Mouse (Mus musculus) kidney, postnatal 0 days (tissue): ENCODE data around the gene Rnf224. TPM values are rescaled to one million over a fixed set of nuclear protein-coding genes. Genes with fewer than 3 reads are reported as not detected.

ENCODE experiments used
- ATAC-seq: fragments of 200-750 bp; cut with Nextera tagmentation; replicated peaks from 2 replicates; pipeline ENCODE4 v1.8.0; 2017; ENCODE audit warnings: low read depth, moderate number of reproducible peaks, moderate TSS enrichment, moderate library complexity; ENCODE audit not compliant: low FRiP score
- DNase-seq: peaks from one replicate; pipeline ENCODE4 v3.0.0-alpha.2; 2016; ENCODE audit warnings: low spot score
- H3K27ac ChIP-seq: fragments of 300-500 bp; sonication (generic); 2 replicates; pipeline ENCODE4 v1.5.1; 2014; ENCODE audit warnings: mild to moderate bottlenecking
- H3K27me3 ChIP-seq: fragments of 300-500 bp; sonication (generic); 2 replicates; pipeline ENCODE4 v1.6.1; 2014; ENCODE audit warnings: low read length, mixed read lengths; ENCODE audit not compliant: insufficient read depth
- H3K36me3 ChIP-seq: fragments of 300-500 bp; sonication (generic); 2 replicates; pipeline ENCODE4 v1.6.1; 2014; ENCODE audit warnings: low read length, mixed read lengths; ENCODE audit not compliant: insufficient read depth
- H3K4me1 ChIP-seq: fragments of 300-500 bp; sonication (generic); replicated peaks from 2 replicates; pipeline ENCODE4 v1.6.1; 2014; ENCODE audit warnings: antibody characterized with exemption, low read length, mixed read lengths; ENCODE audit not compliant: insufficient read depth
- H3K4me2 ChIP-seq: fragments of 300-500 bp; sonication (generic); 2 replicates; pipeline ENCODE4 v1.6.1; 2014; ENCODE audit warnings: mild to moderate bottlenecking, low read length, moderate library complexity, mixed read lengths
- H3K4me3 ChIP-seq: fragments of 300-500 bp; sonication (generic); replicated peaks from 2 replicates; pipeline ENCODE4 v1.5.1; 2014; ENCODE audit warnings: low read depth, low read length
- H3K9ac ChIP-seq: fragments of 300-500 bp; sonication (generic); 2 replicates; pipeline ENCODE4 v1.6.1; 2014; ENCODE audit warnings: low read depth, low read length
- H3K9me3 ChIP-seq: fragments of 300-500 bp; sonication (generic); replicated peaks from 2 replicates; pipeline ENCODE4 v1.6.1; 2016; ENCODE audit warnings: low read length, inconsistent platforms, mixed read lengths
- CTCF ChIP-seq: IDR thresholded peaks from 2 replicates; pipeline ENCODE4 v1.5.1; 2016; ENCODE audit warnings: antibody characterized with exemption, low read depth, mild to moderate bottlenecking, moderate library complexity
- WGBS: fragments of 180-500 bp; shearing (Covaris S2); extraction: QIAGEN DNeasy Blood & Tissue Kit; methylation state at CpG from one replicate; pipeline ENCODE4 v1.1.7; 2014; 5-methylcytosine and 5-hydroxymethylcytosine counted together
- polyA plus RNA-seq: library from polyadenylated mRNA; unstranded; fragments of >200 nt; fragmentation: Nextera tagmentation; extraction: Ambion mirVana; gene quantifications from 2 replicates; pipeline ENCODE4 v1.2.1, GENCODE M21; 2015

Gene Rnf224
- polyA plus RNA-seq, 1 experiment from 2014 or later: 0.16 TPM

DNA sequence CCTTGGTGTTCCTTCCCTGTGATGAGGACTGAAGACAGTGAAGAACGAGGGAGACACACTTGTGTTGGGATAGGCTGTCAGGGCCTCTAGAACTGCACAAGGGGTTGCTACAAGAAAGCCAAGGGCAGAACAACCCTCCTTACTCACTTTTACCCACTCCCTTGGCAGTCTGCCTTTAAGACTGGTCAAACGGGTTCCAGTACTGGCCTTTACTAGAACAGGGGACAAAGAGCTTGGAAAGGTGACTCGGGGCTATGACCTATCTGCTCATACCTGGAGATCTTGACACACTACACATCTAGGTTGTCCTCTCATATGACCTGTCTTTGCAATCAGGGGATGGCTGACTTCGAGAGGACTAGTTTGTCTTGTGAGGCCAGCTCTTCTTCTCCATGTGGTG, 935 bp upstream of the Rnf224 start:
- ATAC-seq: no peak
- Histone ChIP-seq H3K4me2 (no peak overlapping the region), H3K9me3 (no peaks in the 10 kb centered on the region), H3K27me3 (no peaks in the 10 kb centered on the region), H3K4me1 (peaks cover 15% of the 10 kb centered on the region), H3K4me3 (no peak overlapping the region), H3K27ac (peak overlapping the region; percentile 47), H3K9ac (no peak overlapping the region), H3K36me3 (no peaks in the 10 kb centered on the region)
- no peak for TF ChIP-seq CTCF
- 53% methylated on average over 4 of the region's 4 CpGs for WGBS
- DNase-seq: peak; percentile 7

DNA sequence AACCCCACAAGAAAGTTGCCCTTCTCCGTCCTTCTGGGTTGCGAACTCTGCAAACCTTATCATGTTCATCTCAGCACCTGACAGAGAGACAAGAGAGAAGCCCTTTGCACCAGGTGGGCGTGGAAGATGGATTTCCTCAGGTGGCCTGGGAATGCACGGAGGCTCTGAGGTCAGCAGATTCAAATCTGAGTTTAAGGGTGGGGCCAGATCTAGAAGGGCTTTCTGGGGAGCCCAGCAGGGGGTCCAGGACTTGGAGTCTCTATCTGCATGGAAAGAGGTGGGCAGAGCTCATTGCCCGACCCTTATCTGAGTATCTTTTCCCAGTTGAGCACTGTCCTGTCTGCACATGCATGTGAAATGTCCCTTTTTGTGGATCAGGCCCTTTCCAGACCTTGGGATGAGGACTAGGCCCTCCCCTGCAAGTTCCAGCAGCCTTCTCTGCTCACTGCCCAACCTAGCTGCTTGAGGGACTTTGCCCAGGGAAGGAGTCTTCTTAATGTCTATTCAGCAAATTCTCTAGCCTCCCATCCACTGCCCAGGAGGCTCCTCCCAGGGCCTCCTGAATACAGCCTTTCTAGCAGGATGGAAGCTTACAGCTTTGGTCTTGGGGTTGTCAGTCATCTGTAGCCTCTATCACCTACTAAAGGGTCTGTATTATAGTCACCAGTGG, 1.9 kb downstream of the Rnf224 start:
- Histone ChIP-seq H3K27me3 (no peaks in the 10 kb centered on the region), H3K36me3 (no peaks in the 10 kb centered on the region), H3K4me2 (no peak overlapping the region), H3K4me3 (no peak overlapping the region), H3K27ac (peak overlapping the region; percentile 25; the same call in 1 of the 2 replicates), H3K9me3 (no peaks in the 10 kb centered on the region), H3K9ac (no peak overlapping the region), H3K4me1 (no peaks in the 10 kb centered on the region)
- TF ChIP-seq CTCF: no peak
- DNase-seq: peak; percentile 11
- peak; percentile 67 for ATAC-seq
- 71% methylated on average over 5 of the region's 5 CpGs for WGBS

DNA sequence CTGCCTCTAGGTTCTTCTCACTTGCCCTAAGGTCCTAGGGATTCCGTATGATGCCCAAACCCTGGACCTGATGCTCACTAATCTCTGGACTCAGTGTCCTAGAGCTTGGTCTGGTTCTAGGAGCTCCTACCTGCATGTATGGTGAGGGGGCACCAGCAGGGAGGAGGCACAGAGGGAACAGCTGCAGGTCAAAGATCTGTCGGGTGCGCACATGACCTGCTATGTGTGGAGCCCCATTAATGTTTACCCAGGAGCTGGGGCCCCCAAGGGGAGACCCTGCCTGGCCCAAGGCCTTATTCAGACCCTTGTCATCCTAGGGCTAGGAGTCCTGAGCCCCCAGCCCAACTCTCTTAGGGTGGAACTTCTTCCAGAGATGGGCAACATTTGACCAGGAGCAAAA, 2.5 kb downstream of the Rnf224 start, which contains the start of gene Slc34a3:
TSS of gene Slc34a3 (minus strand) at position 315 of the 400 bp plus-strand sequence.
- no peaks in the 10 kb centered on the region for H3K9me3 ChIP-seq
- TF ChIP-seq CTCF: no peak
- H3K4me2 ChIP-seq: no peak within 1 kb of the TSS
- H3K27me3 ChIP-seq: no peaks in the 10 kb centered on the region
- DNase-seq (no peak), ATAC-seq (no peak; the same call in 1 of the 2 replicates)
- 0 out of 2 replicates have a peak, but pooled peaks cover 1% of the 10 kb centered on the region for H3K4me1 ChIP-seq
- H3K4me3 ChIP-seq: no peak within 1 kb of the TSS
- peak within 1 kb of the TSS; percentile 25; the same call in 1 of the 2 replicates for H3K27ac ChIP-seq
- WGBS: 76% methylated on average over 3 of the region's 3 CpGs
- H3K36me3 ChIP-seq: no peaks in the 10 kb centered on the region
- H3K9ac ChIP-seq: no peak within 1 kb of the TSS

- 67% methylated on average over 4 of the region's 4 CpGs for WGBS
- no peaks in the 10 kb centered on the region for H3K27me3 ChIP-seq
- H3K4me2 ChIP-seq: no peak overlapping the region
- no peak overlapping the region for H3K9ac ChIP-seq
- H3K27ac ChIP-seq: no peak overlapping the region
- H3K4me3 ChIP-seq: no peak overlapping the region
- no peaks in the 10 kb centered on the region for H3K9me3 ChIP-seq
- no peaks in the 10 kb centered on the region for H3K36me3 ChIP-seq
- DNase-seq: no peak
- no peak for ATAC-seq
- no peak for TF ChIP-seq CTCF
- H3K4me1 ChIP-seq: 0 out of 2 replicates have a peak, but pooled peaks cover 5% of the 10 kb centered on the region
Observed at GRCm38 (mm10) chr2:25233421-25233820, 3.2 kb downstream of the Rnf224 start.

- WGBS: 61% methylated on average over 12 of the region's 12 CpGs
- no peaks in the 10 kb centered on the region for H3K36me3 ChIP-seq
- H3K9me3 ChIP-seq: no peaks in the 10 kb centered on the region
- no peak overlapping the region for H3K9ac ChIP-seq
- no peak for TF ChIP-seq CTCF
- ATAC-seq: no peak
- no peak overlapping the region for H3K4me2 ChIP-seq
- H3K27ac ChIP-seq: no peak overlapping the region
- no peak for DNase-seq
- H3K4me3 ChIP-seq: no peak overlapping the region
- no peaks in the 10 kb centered on the region for H3K27me3 ChIP-seq
- peaks cover 12% of the 10 kb centered on the region for H3K4me1 ChIP-seq
Observed at GRCm38 (mm10) chr2:25231038-25231437, 5.5 kb downstream of the Rnf224 start.

GRCm38 (mm10) chr2:25230581-25230980, 6.0 kb downstream of the Rnf224 start:
- no peak for DNase-seq
- Histone ChIP-seq H3K9me3 (no peaks in the 10 kb centered on the region), H3K4me3 (no peak overlapping the region), H3K4me1 (peaks cover 17% of the 10 kb centered on the region), H3K27me3 (no peaks in the 10 kb centered on the region), H3K27ac (no peak overlapping the region), H3K36me3 (no peaks in the 10 kb centered on the region), H3K4me2 (no peak overlapping the region), H3K9ac (no peak overlapping the region)
- no peak for ATAC-seq
- WGBS: 87% methylated on average over 7 of the region's 7 CpGs
- TF ChIP-seq CTCF: no peak

DNA sequence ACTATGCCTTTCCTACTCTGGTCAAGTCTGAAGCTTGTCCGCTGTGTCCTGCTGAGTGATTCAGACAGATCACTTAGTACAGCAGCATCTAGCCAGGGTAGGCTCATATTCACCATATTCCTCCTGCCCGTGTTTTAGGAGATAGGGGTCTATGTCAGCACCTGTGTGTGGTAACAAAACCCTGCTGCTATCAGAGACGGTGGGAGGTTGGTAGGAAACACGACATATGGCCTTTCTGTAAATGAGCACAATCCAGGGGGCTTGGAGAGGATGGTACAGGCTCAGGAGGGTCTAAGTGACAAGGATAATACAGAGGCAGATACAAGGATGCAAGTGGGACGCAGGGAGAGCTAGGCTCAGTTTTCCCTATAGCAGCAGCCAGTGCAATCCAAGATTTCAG, 7.0 kb downstream of the Rnf224 start:
- H3K27ac ChIP-seq: no peak overlapping the region
- 71% methylated on average over 5 of the region's 5 CpGs for WGBS
- no peaks in the 10 kb centered on the region for H3K9me3 ChIP-seq
- ATAC-seq (no peak), DNase-seq (no peak)
- no peak overlapping the region for H3K4me2 ChIP-seq
- no peak overlapping the region for H3K4me3 ChIP-seq
- no peak overlapping the region for H3K9ac ChIP-seq
- no peaks in the 10 kb centered on the region for H3K36me3 ChIP-seq
- H3K27me3 ChIP-seq: no peaks in the 10 kb centered on the region
- peaks cover 18% of the 10 kb centered on the region for H3K4me1 ChIP-seq
- no peak for TF ChIP-seq CTCF
